Mouse (Mus musculus) olfactory bulb, adult 2 months (tissue): Measurements from ENCODE around the gene Mcrip1. TPM values are rescaled to one million over a fixed set of nuclear protein-coding genes. Genes with fewer than 3 reads are reported as not detected.

Experiments
- H3K27ac ChIP-seq: fragments of 200-500 bp; 2 replicates; pipeline ENCODE4 v1.5.1; 2012; ENCODE audit warnings: low read depth, low read length; ENCODE audit not compliant: insufficient read depth
- H3K4me1 ChIP-seq: fragments of 200-500 bp; 2 replicates; pipeline ENCODE4 v1.6.1; 2012; ENCODE audit warnings: low read length; ENCODE audit not compliant: control insufficient read depth, insufficient read depth
- H3K4me3 ChIP-seq: fragments of 200-500 bp; 2 replicates; pipeline ENCODE4 v1.5.1; 2012; ENCODE audit warnings: mild to moderate bottlenecking, low read depth, low read length, moderate library complexity; ENCODE audit not compliant: insufficient read depth
- CTCF ChIP-seq: fragments of 200-500 bp; IDR thresholded peaks from 2 replicates; pipeline ENCODE4 v1.5.1; 2012; ENCODE audit warnings: low read depth, mild to moderate bottlenecking, low read length, moderate library complexity; ENCODE audit not compliant: insufficient read depth
- POLR2A ChIP-seq: fragments of 200-500 bp; IDR thresholded peaks from 2 replicates; pipeline ENCODE4 v1.6.1; 2012; ENCODE audit warnings: mild to moderate bottlenecking, low read depth, low read length, moderate library complexity; ENCODE audit not compliant: insufficient read depth
- WGBS: fragments of 180-500 bp; shearing (Covaris S2); methylation state at CpG from one replicate; pipeline ENCODE4 v1.1.7; 2018; 5-methylcytosine and 5-hydroxymethylcytosine counted together
- polyA plus RNA-seq: library from polyadenylated mRNA; stranded (reverse); fragments of >200 nt; gene quantifications from 2 replicates; pipeline ENCODE4 v1.2.4, GENCODE M21; 2012; ENCODE audit warnings: low replicate concordance; ENCODE audit not compliant: missing spikeins, insufficient read depth, insufficient read length

Mcrip1 gene
- polyA plus RNA-seq, 1 experiment: not detected

DNA sequence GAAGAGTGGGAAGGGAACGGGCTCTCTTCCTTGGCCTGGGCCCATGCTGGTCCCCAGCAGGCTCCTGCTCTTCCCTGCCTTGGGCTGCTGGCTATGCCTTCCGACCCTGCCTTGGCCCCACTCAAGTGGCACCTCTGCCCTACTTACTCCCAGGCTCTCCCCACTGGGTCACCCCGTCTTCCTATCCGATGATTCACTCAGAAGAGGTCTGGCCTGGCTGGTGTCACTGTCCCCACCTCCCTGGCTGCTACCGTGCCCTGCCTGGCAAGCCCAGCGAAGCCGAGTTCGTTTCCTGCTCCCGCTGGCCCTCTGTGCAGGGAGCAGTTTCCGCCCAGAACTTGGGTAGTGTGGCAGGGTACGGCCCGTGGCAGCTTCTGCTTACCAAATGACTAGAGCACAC lies 51.3 kb downstream of the Mcrip1 start:
- Histone ChIP-seq H3K4me3 (no peak overlapping the region), H3K4me1 (no peaks in the 10 kb centered on the region), H3K27ac (no peak overlapping the region)
- 90% methylated on average over 12 of the region's 12 CpGs for WGBS
- TF ChIP-seq POLR2A (no peak), CTCF (no peak)

DNA sequence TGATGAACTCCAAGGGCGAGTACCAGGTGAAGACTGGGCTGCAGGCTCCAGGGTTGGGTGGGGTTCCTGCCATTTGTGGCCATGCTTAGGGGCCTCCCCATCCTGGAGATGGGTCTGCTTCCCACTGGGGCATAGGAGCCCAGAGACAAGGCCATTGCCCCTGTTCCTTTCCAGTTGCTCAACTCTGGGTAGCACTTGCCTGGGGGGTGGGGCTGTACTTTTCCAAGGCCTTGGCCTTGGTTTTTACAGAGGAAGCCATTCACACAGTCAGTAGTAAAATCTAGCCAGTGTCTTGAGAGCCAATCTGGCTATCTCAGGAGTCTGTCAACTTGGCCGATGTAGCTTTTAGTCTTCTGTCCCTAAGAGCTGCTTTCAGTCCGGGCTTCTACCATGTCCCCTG lies 52.1 kb downstream of the Mcrip1 start:
- Histone ChIP-seq H3K27ac (no peak overlapping the region), H3K4me3 (no peak overlapping the region), H3K4me1 (peaks cover 3% of the 10 kb centered on the region; the same call in 1 of the 2 replicates)
- TF ChIP-seq CTCF (no peak), POLR2A (no peak)
- WGBS: 88% methylated on average over 3 of the region's 3 CpGs

DNA sequence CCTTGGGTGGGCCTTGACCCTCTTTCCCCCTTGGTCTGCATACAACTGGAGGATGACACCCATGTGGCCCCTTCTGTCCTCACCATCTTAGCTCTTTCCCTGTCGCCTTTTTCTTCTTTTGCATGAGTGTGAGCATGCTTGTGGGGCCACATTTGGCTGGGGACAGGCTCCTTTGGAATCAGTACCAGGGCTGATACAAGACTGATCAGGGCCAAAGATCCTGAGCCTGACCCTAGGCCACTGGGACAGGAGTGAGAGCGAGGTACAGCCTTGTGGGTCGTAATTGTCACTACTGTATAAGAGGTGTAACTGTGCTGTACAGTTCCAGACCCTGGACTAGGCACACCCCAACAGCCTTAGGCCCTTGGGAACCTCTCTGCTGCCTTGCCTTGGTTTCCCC lies 55.6 kb downstream of the Mcrip1 start:
- peaks cover 17% of the 10 kb centered on the region for H3K4me1 ChIP-seq
- no peak overlapping the region for H3K27ac ChIP-seq
- H3K4me3 ChIP-seq: no peak overlapping the region
- WGBS: 86% methylated on average over 3 of the region's 3 CpGs
- TF ChIP-seq CTCF (no peak), POLR2A (no peak)

DNA sequence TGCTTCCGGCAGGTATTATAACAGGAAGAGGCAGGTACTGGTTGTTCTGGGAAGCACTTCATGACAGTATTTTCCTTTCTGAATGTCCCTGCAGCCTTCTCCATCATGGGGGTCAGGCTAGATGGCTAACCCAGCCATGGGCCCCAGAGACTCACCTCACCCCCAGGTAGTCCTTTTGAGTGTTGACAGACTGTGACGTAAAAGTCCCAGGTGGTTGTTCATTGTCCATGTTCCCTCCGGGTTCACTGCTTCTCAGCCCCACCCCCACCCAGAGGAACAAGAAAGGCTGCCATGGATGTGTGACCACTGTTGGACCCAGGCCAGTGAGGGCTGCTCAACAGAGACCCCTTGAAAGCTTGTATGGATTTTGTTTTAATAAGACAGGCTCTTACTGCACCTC lies 56.2 kb downstream of the Mcrip1 start:
- WGBS: 42% methylated on average over 3 of the region's 3 CpGs
- TF ChIP-seq POLR2A: no peak
- TF ChIP-seq CTCF: no peak
- H3K4me3 ChIP-seq: no peak overlapping the region
- H3K4me1 ChIP-seq: peaks cover 17% of the 10 kb centered on the region
- no peak overlapping the region for H3K27ac ChIP-seq

Other genes starting within 250 kb of the Mcrip1 start
- 702 and 785 TPM in 2 replicates for gene Actg1, start 201.2 kb downstream of the Mcrip1 start, polyA plus RNA-seq
- gene Fscn2, start 188.2 kb downstream of the Mcrip1 start, polyA plus RNA-seq: not detected in 2 replicates
- gene Faap100, start 171.0 kb downstream of the Mcrip1 start, polyA plus RNA-seq: not detected in 2 replicates
- not detected in 2 replicates for gene Nploc4, start 112.0 kb downstream of the Mcrip1 start, polyA plus RNA-seq
- gene Tspan10, start 107.1 kb downstream of the Mcrip1 start, polyA plus RNA-seq: not detected in 2 replicates
- not detected in 2 replicates for gene Pde6g, start 96.2 kb downstream of the Mcrip1 start, polyA plus RNA-seq
- not detected in 2 replicates for gene Oxld1, start 91.7 kb downstream of the Mcrip1 start, polyA plus RNA-seq
- not detected in 2 replicates for gene Ccdc137, start 91.6 kb downstream of the Mcrip1 start, polyA plus RNA-seq
- gene Arl16, start 82.1 kb downstream of the Mcrip1 start, polyA plus RNA-seq: not detected in 2 replicates
- not detected in 2 replicates for gene Mrpl12, start 65.1 kb downstream of the Mcrip1 start, polyA plus RNA-seq
- gene Slc25a10, start 57.9 kb downstream of the Mcrip1 start, polyA plus RNA-seq: not detected in 2 replicates
- not detected in 2 replicates for gene Gcgr, start 19.0 kb downstream of the Mcrip1 start, polyA plus RNA-seq
- gene Ppp1r27, start 1.4 kb upstream of the Mcrip1 start, polyA plus RNA-seq: not detected in 2 replicates
- 309 TPM in 1 of 2 replicates, not detected in the other for gene P4hb, start 23.5 kb upstream of the Mcrip1 start, polyA plus RNA-seq
- gene Arhgdia, start 31.9 kb upstream of the Mcrip1 start, polyA plus RNA-seq: 143 TPM in 1 of 2 replicates, not detected in the other
- not detected in 2 replicates for gene Alyref, start 48.6 kb upstream of the Mcrip1 start, polyA plus RNA-seq
- not detected in 2 replicates for gene Anapc11, start 48.7 kb upstream of the Mcrip1 start, polyA plus RNA-seq
- gene Npb, start 58.8 kb upstream of the Mcrip1 start, polyA plus RNA-seq: not detected in 2 replicates
- not detected in 2 replicates for gene Pcyt2, start 68.2 kb upstream of the Mcrip1 start, polyA plus RNA-seq
- not detected in 2 replicates for gene Sirt7, start 75.5 kb upstream of the Mcrip1 start, polyA plus RNA-seq
- 234 TPM in 1 of 2 replicates, not detected in the other for gene Mafg, start 83.9 kb upstream of the Mcrip1 start, polyA plus RNA-seq
- gene Pycr1, start 94.0 kb upstream of the Mcrip1 start, polyA plus RNA-seq: not detected in 2 replicates
- gene Myadml2, start 98.4 kb upstream of the Mcrip1 start, polyA plus RNA-seq: not detected in 2 replicates
- gene Notum, start 111.4 kb upstream of the Mcrip1 start, polyA plus RNA-seq: not detected in 2 replicates
- not detected in 2 replicates for gene Aspscr1, start 123.2 kb upstream of the Mcrip1 start, polyA plus RNA-seq
- gene Cenpx, start 164.0 kb upstream of the Mcrip1 start, polyA plus RNA-seq: not detected in 2 replicates
- not detected in 2 replicates for gene Lrrc45, start 164.2 kb upstream of the Mcrip1 start, polyA plus RNA-seq
- not detected in 2 replicates for gene Rac3, start 171.7 kb upstream of the Mcrip1 start, polyA plus RNA-seq
- not detected in 2 replicates for gene Dcxr, start 177.6 kb upstream of the Mcrip1 start, polyA plus RNA-seq
- not detected in 2 replicates for gene Cbr2, start 182.4 kb upstream of the Mcrip1 start, polyA plus RNA-seq
- not detected in 2 replicates for gene Hmga1b, start 213.1 kb upstream of the Mcrip1 start, polyA plus RNA-seq
- not detected in 2 replicates for gene Rfng, start 234.5 kb upstream of the Mcrip1 start, polyA plus RNA-seq
- gene Gps1, start 234.5 kb upstream of the Mcrip1 start, polyA plus RNA-seq: not detected in 2 replicates
- gene Dus1l, start 246.7 kb upstream of the Mcrip1 start, polyA plus RNA-seq: not detected in 2 replicates